Mouse (Mus musculus): ENCODE data around the gene Ift81.

- TF ChIP-seq CTCF (IDR thresholded peaks at IDR 0.05; ENCODE audit: low read depth) (no peak), EP300 (optimal IDR thresholded peaks at IDR 0.05) (no peak)
Measured at GRCm38 (mm10) chr5:122555107-122555506, 59.2 kb downstream of the Ift81 start.
